Mouse (Mus musculus) hematopoietic stem cell, adult 5-6 weeks (primary cell): Measurements from ENCODE around the gene Prkd3. TPM values are rescaled to one million over a fixed set of nuclear protein-coding genes. Genes with fewer than 3 reads are reported as not detected.

Source experiments
- ATAC-seq, 2 experiments: fragments of 125-278 bp in 1 of 2; replicated peaks in 1 of 2; 2 replicates each; pipeline ENCODE4 v1.8.0; 2016 to 2017; ENCODE audit warnings: inconsistent platforms in 2 of 2, mild to moderate bottlenecking in 2 of 2, moderate number of reproducible peaks in 2 of 2, low read depth in 1 of 2, moderate TSS enrichment in 1 of 2; ENCODE audit not compliant: low FRiP score in 2 of 2, poor library complexity in 2 of 2, severe bottlenecking in 2 of 2, insufficient read depth in 1 of 2, low TSS enrichment in 1 of 2
- total RNA-seq: library from RNA; stranded (forward); fragments of 172-1452, 232-1000 nt; gene quantifications from 2 replicates; pipeline ENCODE4 v1.2.3, GENCODE M21; 2017

The Prkd3 gene
- 73.9 and 86.4 TPM in 2 replicates for total RNA-seq

DNA sequence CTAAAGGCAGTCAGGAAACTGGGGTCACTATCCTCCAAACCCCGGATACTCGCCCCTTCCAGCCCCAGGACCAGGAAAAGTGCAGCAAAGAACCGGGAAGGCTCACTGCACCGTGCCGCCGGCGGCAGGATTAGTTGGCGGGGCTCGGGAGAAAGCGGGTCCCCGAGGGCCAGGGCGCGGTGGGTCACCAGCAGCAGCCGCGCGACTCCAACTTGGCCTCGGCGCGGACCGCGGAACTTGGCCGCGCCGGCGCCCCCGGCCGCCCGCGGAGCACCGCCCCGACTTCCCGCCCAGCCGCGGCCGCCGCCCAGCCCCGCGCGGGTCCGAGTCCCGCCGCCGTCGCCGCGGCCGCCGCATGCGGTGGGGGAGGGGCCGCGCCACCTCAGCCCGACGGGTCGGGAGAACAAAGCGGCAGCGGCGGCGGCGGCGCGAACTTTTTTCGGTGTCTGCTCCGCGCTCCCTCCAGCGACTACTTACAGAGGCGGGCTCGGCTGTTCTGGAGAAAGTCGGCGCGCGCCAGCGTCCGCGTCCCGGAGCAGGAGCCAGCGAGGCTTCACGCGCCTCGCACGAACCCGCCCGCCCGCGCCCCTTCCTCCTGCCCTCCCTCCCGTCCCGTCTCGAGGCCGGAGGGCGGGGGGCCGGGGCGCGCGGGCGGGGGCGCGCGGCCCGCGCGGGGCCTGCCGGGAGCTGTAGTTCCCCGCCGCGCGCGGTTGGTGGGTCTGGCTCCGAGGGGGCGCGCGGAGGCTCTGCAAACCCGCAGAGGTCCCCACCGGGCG is at the start of gene Prkd3:
Prkd3 (minus strand) TSS at position 609 of the 776 bp plus-strand sequence.
- ATAC-seq, result peak in 1 of 2 experiments; percentile 34; a peak in 3 of 4 replicates

DNA sequence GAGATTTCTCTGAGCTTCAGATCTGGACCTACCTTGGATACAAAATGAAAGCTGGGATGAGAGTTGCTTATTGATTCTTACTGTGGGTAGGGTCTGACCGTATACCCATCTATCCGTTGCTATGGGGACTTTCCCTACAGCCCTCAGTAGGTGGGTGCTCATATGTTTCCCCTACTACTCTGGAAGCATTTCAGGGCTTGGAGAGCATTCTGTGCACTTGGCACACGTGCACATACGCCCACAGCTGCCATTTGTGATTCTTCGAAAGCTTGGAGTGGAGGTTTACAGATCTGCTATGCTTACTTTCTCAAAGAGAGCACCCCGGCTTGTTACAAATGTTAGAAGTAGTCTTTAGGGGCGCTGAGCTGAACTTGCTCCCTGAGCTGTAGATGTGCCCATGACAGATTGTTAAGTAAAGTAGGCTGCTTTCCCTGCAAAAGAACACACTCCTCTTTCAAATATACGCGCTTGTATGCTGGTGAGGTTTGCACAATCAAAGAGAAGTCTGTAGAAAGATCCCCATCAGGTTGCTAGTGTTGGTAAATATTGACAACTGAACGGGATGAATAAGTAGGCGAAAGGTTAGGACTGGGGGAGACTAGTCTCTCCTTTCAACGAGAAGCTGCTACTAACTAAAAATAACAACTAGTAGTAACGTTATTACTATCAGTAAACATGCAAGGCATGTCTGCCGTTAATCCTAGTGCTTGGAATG is 49.3 kb upstream of the Prkd3 start:
- ATAC-seq, result no peak

DNA sequence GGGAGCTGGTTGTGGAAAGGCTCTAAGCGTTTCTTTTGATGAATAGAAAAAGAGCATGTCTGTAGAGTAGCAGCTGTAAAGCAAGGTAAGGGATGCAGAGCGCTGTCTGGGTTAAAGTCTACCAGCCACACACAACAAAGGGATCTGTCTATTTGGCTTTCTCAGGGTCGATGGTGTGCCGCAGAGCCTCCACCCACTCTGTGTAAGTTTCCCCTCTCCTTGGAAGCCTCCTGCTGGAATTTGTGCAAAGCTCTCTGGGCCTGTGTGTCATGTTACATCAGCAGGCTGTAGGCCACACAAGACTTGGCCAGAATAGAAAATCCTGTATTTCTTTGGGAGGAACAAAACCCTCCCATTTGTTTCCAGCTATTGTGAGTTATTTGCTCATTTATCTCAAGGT is 48.4 kb upstream of the Prkd3 start:
- ATAC-seq, result no peak

DNA sequence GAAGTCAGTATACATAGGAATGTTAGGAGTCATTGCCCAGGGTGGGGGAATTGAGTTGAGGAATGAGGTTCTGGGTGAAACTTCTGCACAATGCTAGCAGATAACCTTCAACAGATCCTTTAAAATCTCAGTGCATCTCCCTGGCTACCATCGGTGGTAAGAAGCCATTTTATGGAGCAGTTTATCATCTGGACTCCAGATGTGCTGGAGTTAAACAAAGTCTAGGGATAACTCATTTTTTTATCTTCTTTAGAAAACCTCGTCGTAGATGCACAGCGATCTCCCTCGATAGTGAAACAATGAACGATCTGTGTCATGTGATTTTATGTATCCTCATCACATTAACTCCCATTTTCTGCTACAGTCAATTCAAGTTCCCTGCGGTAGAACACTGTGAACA is 48.0 kb upstream of the Prkd3 start:
- ATAC-seq, result no peak

DNA sequence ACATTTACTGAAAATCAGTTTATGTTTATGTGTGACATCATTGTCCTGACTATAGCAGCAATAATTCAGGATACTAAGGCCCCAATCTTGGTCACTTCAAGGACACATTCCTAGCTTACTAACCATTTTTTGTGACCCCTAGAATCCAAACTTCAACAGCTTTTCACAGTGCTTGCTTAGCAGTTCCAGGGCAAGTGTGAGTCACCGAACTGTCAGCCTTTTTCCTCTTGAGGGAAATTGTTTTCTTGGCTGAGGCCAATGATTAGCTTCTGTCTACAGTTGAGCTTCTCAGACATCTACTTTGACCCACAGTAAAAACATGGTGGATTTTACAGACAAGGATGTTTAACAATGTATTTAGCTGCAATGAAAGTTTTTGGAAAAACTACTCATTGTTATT is 43.6 kb upstream of the Prkd3 start:
- ATAC-seq, result no peak

DNA sequence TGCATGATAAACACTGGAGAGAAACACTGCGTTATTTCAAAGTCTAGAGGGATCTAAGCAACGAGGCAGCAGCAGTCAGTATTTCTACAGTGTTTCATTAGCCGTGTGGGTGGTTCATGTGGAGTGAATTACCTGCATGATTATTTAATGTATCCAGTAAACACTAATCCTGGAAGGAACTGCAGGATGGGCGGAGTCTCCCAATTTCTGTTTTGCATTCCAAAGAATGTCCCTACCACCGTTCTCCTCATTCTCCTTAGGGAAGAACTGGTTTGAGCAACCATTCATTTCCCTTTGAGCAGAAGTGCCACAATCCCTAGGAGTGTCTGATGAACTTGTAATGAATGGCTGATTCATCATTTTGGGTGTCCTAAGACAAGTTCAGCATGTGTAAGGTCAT is 39.6 kb upstream of the Prkd3 start:
- ATAC-seq, result no peak

DNA sequence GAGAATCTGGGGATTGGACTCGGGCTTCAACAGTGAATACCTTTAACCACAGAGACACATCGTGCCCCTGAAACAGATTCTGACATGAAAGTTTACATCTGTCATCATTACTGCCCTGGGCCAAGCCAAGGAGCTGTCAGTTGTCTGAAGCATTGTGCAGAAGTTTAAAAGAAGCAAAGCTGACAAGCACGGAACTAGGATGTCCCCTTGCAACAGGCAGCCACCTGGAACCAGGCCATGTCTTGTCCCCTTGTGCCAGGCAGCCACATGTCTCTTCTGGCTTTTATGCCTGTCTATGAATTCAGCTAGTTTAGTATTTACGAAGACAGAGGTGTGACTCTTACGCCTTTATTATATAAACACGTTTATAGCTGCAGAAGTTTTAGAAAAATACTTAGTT is 37.7 kb upstream of the Prkd3 start:
- no peak for ATAC-seq

DNA sequence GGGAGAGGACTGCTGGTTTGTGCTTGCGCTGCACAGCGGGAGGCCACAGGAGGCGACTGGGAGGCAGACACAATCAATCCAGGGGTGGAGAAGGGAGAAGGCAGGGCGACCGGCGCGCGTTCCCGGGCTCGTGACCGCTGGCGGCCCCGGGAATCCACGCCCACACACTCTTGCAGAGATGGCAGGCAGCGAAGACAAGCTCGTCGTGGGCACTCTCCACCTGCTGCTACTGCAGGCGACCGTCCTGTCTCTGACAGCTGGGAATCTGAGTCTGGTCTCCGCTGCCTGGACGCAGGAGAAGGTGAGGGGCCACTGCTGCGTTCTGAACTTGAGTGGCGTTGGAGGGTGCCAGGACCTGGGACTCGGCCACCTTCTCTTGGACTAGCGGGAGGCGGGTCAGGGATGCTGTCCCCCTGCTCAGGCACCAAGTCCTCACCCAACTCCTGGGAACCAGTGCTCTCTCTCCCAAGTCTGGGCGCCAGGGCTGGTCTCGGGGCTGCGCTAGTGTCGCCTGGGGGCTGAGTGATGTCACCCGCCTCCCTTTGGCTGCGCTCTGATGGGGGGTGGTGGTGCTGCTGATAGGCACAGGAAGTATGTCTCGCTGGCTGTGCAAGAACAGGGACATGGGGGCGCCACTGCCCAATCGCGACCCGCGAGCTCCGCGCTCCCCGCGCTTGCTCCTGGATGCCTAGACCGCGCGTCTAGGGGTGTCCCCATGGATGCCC is 31.6 kb upstream of the Prkd3 start:
- peak; percentile 82 to 92 for ATAC-seq

DNA sequence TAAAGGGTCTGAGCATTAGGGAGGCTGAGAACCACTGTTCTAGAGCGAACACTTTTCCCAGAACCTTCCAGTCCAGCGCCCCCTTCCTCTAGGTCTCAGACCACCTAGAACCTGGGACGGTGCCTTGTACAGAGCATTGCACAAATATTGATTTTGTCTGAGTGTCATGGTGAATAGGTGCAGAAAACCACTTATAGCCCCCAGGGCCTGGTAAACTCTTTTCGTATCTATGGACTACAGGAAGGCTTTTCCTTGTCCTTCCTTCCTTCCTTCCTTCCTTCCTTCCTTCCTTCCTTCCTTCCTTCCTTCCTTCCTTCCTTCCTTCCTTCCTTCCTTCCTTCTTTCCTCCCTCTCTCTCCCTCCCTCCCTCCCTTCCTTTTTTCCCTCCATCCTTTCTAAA is 31.0 kb upstream of the Prkd3 start, which contains the start of gene Qpct:
Qpct (plus strand) TSS at position 301 of the 400 bp plus-strand sequence.
- no peak for ATAC-seq

DNA sequence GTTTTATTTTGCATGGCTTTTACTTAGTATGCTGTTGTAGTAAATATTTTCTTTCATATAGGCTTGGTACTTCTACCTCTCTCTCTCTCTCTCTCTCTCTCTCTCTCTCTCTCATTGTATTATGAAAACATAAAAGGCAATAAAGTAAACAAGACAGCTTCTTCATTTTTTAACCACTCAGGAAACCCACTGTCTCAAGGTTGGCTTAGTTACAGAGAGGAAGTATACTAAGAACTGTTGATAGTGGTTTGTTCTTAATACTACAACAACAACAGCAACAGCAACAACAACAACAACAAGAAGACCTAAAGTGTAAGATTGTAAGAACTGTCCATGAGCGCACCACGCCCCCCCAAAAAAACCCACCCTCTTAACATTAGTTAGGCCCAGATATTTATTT is 23.1 kb upstream of the Prkd3 start:
- ATAC-seq, result 0 out of 4 replicates have a peak, but pooled peaks of 1 of the 2 experiments have one; percentile 22

DNA sequence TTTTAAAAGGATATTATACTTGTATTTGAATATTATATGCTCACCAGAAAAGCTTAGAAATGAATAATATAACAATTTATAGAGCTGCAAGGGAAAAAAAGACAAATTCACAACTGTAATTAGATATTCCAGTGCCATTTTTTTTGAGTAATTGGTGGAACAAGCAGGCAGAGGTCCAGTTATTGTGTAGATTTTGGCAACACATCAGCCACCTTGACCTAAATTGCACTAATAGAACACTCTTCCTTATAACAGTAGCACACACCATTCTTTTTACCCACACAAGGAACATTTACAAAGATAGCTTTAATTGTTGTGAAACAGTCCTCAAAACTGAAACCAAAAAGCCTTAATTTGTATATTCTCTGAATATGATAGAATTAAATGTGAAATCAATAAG is 19.0 kb upstream of the Prkd3 start:
- no peak for ATAC-seq

DNA sequence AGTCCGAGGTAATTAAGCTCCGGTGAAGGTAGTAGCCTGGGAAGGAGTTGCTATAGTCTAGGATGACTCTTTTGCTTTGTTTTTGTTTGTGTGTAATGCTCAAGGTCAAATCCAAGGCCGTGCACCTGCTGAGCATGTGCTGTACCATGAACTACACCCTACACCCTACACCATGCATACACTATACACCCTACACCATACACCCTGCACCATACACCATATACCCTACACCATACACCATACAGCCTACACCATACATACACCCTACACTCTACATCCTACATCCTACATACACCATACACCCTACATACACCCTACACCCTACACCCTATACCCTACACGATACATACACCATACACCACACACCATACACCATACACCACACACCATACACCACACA is 12.2 kb upstream of the Prkd3 start:
- no peak for ATAC-seq

DNA sequence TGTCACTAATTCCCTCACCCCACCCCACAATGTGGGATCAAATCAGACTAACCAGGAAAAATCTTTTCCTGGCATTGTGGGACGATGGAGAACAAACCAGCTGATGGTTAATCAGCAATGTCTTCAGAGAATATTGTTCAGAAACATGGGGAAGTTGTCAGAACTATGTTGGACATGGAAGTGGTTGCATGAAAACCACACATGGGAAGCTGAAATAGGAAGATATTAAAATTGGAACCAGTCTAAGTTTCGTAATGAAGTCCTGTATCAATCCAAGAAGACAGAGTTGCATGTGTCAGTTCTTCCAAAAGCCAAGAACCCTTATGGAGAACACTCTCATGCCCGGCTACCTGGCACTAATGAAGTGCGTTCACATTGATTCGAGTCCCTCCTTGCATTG is 11.0 kb upstream of the Prkd3 start:
- ATAC-seq, result no peak

DNA sequence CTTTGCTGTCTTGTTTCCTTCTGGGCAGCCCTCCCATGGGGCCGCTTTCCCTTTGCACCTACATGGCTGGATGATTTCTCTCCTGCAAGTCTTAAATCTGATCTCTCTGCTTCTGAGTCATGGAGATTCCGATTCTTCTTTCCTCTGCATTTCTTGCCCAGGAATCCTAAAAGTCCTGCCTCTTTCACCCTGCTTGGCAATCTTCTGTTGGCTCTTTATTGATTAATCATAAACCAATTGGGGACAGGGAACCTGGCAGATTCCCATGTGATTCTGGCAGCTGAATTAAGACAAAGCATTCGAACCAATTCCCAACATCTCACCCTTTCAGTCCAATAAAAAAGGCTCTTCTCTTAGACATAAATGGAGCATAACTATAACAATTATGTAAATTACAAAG is 8.6 kb upstream of the Prkd3 start:
- ATAC-seq, result no peak

DNA sequence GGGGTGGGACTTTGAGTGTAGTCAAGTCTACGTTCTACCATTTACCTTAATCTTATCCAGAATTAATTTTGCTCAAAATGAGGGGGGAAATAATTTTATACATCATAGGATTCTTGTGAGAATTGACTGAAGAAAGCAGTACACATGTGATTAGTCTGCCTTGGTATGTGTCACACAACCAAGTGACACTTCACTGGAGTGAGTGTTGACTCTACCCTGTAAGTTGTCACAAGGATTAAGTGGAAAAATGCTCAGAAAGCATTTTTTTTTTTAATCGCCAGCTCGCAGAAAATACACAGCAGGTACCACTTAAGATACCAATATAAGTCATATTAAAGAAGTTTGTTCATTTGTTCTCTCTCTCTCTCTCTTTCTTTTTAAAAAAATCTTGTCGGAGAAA is 3.9 kb upstream of the Prkd3 start:
- ATAC-seq, result no peak

DNA sequence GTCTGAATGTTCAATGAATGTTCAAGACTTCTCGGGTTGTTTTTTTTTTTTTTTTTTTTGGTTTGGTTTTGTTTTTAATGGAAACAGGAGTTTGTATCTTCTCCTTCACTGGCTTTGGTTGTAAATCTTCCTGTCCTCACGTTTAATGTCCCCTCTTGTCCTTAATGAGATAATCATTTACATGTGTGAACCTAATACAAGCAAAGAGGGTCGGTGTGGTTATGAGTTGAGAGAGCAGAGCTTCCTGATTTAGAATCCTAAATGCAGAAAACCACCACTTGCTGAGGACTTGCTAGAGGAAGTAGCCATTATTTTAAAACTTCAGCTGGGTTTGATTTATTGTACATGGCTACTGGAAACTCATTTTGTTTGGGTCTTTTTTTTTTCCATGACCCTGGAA is 2.1 kb upstream of the Prkd3 start:
- peak; percentile 46 to 57; a peak in 3 of 4 replicates for ATAC-seq

DNA sequence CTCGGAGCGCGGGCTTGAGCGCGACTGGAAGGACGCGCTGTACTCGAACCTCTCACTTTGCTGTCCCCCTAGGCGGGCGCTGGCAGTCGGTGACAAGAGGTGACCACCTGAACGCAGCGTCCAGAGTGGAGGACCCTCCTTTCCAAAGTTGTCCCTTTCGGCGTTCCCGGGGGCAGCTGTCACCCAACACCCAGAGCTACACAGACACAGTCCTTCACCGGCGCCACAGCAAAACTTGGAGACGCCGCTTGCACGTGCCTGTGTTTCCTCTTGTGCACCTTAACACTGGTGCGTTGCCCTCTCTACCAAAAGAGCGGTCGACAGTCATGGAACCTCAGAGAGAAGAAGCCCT is 344 bp upstream of the Prkd3 start:
- ATAC-seq, result peak in 1 of 2 experiments; percentile 34; a peak in 1 of 4 replicates

DNA sequence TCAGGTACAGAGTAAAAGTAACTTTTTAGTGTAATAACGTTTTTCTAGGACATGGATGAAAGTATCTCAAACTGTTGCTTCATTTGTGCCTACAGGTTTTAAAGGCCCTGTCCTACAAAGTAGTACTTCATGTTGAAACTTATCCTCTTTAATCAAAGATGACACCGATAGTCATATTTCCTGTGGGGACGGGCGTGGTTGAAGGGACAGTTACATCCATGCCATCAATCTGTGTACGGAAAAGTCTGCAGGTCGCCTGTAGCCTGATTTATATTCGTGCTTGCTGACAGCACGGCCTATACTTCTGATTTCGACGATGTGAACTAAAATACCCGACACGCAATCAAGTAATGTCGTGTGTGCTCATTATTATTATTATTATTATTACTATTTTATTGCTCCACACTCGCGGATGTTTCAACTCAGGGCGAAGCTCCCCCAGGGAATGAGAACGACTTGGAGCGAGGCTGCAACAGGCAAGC is 849 bp downstream of the Prkd3 start:
- no peak for ATAC-seq
